Mouse (Mus musculus) CD8-positive naive resting alpha-beta T cell, adult 2 months (primary cell): ENCODE measurements around the gene Olr1.
"Not testable (repeated sequence)": the region's sequence is repeated elsewhere in the genome, so short reads cannot be mapped to it uniquely, and the experiment has no call there.

Experiments used
- DNase-seq, 2 experiments: peaks; one replicate each; pipeline ENCODE4 v3.0.0; 2022; ENCODE audit warnings: low read depth in 2 of 2, low spot score in 2 of 2

The Olr1 gene

DNA sequence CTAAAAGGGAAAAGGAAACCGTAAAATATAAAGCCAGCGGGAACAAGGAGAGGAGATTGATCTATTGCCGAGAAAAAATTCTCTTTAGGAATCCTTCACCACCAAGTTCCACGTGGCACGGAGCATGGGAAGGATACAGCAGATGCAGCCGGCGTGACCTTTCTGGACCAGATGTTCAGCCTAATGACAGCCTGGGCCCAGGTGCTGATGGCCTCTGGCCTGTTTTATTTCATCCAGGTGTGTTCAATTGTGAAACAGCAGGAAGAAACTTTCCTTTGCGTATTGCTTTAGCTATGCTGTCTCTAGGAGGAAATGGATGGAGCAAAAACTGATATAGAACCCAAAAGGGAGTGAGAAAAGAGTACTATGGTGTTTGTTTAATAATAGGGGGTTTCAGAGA lies 5.9 kb upstream of the Olr1 start:
- DNase-seq, result no peak

DNA sequence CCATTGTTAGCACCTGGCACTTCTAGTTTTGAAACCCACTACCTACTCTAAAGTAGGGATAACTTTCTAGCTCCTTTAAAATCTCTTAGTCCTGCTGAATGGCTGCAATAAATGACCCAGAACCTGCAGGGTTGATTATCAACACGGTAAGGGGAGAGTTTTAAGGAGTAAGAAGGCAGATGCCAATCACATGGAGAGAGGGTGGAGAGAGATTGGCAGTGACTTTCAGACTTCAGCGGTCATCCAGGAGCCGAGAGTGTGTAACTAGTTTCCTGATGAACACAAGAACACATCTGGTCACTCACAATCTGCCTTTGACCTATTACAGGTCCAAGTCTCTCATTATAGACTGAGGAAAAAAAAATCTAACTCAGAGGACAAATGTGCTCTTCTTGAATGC lies 5.4 kb upstream of the Olr1 start, which contains the start of gene Tmem52b:
Tmem52b (plus strand) TSS at position 189 of the 400 bp plus-strand sequence.
- DNase-seq, result no peak

DNA sequence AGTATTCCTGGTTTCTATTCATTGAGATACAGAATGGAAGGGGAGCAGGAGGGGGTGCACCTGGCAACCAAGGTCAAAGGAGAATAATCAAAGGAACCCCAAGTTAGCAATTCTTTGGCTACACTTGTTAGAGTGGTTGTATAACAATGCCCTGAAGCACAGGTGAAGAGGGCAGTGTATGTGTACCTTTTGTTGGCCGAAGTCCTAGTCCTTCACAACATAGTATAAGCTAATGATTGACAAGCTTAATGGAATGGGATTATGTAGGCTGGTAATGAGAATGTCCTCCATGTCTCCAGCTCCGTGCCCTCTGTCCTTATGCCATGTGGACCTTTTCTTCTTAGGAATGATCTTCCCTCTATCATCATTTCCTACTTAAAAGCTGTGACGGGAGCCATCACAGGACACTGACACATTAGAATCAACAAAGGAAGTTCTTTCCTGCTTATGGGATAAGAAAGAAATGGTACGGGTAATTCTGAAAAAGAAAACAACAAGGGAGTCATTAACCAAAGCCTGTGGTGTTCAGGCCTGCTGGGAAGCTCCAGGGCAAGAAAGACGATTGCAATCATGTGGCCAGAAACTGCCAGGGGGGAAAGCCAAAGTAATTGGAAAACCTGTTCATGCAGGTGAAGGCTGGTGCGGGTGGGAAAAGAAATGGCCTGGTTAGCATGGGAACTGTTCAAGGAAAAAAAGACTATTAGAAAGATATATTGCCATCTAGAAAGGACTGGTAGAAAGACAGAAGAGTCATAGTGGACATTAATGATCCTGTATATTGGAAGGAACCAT lies 3.4 kb upstream of the Olr1 start:
- DNase-seq, result no peak

DNA sequence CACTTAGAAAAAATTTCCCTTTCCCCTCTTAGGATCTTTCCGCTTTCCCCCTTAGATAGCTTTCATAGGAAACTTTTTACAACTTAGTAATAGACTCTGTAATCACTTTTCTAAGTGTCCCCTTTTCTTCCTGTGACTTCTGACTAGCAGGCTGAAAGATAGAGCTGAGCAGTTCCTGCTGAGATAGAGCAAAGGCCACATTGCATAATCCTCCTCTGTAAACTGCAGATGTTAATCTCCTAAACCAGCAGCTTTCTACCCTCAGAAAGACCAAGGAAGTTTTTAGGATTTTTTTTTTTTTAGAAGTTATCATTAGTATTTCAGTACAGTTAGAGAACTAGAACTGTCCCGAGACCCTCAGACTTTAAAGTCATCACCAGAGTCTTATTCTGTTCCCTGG lies 3.5 kb downstream of the Olr1 start:
- DNase-seq, result no peak

DNA sequence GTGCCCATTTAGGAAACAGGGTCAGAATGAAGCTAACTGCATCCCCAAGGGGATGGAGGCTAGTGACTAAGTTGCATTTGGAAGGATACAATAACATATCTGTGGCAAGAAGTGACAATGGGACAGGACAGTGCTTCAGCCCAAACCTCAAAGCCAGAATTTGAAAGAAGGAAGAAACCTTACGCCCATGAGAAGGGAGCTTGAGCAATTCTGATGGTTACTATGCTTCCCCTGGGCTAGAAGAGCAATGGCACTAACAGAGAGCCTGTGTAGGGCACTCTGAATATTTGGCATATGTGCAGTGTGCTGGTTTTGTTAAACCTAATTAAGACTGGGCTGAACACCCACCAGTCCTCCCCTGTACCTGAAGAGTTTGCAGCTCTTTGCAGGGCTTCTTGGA lies 7.4 kb downstream of the Olr1 start:
- DNase-seq, result not testable (repeated sequence)

DNA sequence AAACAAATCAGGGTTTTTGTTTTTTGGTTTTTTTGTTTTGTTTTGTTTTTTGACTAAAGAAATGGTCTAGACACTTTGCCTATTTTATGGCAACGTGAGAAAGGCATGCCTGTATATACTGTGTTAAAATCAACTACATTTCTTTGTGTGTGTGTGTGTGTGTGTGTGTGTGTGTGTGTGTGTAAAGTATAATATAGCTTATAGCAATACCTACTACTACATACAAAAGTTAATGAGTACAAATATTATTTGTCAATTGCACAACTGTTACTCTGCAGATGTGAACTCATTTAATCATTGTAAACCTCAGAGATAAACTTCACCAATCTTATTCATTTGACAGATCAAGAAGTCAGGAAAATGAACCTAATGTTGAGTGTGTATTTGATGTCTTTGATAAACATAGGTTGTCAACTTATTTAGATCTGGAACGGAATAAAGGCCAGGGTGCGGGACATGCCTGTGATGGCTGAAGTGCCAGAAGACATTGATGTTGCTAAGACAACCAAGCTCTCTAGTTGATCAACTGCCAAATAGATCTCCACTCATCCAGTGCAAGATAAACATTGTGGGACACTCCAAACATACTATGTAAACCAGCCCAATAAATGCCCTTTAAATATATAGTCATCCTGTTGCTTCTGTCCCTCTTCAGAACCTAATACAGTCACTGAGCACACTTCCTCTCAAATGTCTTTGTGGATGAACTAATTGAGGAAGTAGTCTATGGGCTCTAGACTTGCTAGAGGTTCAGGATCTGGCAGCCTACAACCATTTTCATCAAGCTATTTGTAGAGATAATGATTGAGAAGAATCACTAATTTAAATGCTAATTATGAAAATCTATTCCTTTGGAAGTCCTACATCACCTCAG lies 9.4 kb downstream of the Olr1 start:
- no peak for DNase-seq

DNA sequence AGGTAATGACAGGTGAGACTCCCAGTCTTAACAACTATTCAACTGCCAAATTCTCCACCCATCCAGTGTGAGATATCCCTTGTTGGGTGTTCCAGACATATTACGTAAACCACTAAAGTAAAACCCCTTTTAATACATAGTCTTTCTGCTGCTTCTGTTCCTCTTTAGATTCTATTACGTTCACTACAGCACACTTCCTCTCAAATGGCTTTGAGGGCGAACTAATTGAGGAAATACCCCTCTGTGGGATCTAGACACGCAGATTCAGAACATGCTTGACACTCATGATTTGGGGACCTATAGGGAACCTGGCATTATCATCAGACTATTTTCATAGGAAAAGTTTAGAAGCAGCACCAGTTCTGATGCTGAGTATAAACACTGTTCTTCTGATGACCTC lies 12.0 kb downstream of the Olr1 start:
- DNase-seq, result no peak

DNA sequence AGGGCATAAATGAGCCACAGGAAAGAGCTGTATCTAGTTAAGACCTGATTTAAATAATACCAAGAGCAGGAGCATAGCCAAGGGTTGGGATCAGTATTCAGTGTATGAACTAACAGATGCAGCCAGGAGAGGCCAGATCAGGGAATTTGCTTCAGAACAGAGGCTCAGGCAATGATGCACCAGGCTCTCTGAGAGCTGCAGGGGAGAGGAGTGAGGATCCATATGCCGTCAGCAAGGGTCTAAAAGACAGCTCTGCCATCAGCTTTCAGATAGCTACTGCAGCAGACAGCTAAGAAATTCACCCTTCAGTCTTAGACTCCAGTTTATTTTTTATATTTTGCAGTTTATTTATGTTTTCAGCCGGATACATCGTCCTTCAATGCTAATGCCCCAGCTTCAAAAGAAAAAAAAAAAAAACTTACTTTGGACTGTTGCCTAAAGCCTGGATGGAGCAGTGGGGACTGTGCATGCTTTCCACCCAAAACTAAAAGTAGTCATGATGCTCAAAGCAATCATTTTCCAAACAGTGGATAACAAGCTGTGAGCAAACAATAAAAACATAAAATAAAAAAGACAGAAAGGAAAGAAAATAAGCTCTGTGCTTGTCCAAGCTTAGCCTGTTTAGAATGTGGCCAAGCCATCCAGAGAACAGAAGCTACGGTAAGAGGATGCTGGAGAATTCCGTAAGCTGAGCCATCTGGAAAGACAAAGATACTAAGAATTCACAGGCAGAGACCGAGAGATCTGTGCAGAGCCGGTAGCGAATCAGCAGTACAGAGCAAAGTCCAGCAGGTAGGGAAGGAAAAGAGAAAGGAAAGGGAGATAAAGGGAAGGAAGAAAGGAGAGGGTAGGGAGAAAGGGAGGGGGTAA lies 26.6 kb downstream of the Olr1 start:
- DNase-seq, result no peak

DNA sequence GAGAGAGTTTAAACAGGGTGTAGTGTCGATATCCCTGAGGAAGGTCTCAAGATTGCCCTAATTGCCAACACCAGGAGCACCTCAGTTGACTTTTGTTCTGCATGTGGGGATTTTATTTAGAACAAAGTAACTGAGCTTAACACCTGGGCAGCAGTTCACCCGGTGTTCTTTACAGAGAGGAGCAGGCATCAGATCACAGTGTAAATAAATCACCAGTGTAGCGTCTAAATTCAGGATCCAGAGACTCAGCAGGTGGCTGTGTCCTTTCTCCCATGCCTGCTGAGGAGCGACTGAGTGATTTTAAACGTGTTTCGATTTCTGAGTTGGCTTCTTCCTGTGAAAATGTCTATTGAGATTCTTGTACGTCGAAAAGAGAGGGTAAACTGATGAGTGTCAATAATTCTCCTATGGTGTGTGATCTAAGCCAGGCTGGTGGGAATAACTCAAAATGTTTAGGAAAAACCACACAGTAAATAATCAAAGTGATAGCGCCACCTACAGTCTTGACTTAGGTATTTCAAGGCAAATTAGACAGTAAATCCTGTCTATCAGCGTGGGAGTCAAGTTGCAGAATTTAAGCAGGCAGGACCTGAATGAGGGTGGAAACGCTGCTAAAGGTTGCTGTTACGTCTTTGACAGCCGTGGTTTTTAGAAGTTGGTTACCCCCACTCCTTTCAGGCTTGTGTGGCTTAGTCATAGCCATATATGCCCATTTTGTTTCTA lies 30.4 kb downstream of the Olr1 start:
- DNase-seq, result no peak

DNA sequence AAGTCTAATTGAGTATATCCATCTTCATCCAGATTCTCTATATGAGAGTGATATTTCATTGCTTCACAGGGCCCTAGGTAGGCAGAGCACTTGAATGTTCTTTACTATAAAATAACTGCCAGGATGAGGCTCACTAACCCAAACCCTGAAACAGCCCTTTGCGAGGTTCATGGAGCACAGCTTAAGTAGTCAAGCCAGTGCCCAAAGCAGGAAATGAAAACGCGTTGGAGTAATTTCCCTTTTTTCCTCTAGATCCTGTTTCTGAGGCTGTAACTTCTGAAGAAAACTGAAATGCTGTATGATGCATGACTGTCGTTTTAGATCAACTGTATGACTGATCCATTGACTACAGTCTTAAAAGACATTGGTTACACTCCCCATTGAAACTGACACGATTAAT lies 34.3 kb downstream of the Olr1 start:
- DNase-seq, result no peak

DNA sequence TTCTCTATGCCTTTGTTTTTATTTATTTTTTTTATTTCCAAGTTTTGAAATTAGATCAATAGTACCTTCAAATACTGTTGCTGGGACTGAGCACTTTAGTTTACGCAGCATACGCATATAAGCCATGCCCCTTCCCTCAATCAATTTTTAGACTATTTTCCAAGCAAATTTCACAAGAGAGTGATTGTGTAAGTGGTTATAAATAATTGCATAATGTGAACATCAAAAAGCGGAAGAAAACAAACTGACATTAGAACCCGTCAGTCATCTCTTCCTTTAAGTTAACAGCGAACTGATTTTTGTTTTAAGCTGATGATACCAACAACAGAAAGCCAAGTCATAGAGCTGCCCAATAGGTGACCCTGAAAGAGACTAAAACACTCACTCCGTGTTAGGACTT lies 35.6 kb downstream of the Olr1 start:
- no peak for DNase-seq

DNA sequence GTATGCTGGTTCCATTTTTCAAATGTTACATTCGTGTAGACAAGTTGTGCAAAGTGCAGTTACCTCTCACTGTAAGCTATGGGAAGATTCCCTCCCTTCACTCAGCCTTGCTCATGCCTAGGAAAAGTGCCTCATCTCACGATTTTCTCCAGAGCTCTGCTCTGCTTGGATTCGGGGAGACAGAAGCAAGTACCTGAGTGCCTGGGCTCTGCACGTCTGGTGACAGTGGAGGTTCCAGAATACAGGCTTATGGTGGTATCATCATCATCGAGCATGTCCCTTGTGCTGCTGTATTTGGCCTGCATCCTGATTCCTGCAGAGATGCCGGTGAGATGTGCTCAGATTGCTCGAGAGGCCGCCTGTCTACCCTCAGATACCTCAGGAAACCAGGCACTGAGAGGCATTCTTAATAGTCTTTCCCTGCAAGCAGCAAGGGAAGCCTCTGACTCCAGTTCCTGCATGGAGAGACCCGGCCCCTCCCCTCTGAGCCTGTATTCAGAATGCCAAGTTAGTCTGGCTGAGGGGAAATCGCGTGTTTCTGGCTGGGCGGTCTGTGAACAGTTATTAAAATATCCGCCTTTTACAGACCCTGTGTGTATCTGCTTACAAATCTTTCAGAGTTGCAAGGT lies 55.4 kb downstream of the Olr1 start, which contains the start of gene Clec1a:
Clec1a (minus strand) TSS at position 590 of the 629 bp plus-strand sequence.
- no peak for DNase-seq

DNA sequence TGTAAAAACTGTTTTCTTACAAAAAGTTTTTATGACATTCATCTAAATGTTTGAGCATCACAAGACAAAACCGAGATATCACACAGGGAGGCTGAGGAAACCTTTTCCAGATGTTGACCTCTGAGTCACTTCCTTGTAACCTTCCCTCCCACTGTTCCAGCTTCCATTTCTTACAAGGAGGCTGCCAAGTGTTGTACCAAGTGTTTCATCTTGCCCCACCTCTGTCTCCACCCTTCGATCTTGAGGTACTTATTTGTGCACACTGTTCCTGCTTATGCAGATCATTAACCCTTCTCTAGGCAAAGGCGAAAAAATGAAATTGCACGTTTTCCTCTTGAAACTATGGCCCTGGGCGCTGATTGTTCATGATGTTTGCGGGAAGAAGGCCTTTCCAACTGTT lies 57.2 kb downstream of the Olr1 start:
- DNase-seq, result no peak

DNA sequence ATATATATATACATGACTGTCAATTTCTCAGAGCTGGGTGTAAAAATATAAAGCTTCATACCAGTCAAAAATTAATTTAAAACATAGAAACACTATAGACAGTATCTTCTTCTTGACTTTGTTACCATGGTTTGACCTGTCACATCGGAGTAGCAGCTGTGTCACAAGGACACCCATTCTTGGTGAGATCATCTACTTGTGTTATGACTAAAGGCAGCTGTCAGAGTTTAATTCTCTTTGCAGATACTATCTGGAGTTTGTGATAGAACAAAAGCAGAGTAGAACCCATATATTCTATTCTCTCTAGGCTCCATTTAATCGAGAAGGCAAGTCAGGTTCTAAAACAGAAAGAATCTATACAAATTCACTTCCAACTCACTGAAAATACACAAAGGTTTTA lies 68.9 kb downstream of the Olr1 start:
- no peak for DNase-seq

DNA sequence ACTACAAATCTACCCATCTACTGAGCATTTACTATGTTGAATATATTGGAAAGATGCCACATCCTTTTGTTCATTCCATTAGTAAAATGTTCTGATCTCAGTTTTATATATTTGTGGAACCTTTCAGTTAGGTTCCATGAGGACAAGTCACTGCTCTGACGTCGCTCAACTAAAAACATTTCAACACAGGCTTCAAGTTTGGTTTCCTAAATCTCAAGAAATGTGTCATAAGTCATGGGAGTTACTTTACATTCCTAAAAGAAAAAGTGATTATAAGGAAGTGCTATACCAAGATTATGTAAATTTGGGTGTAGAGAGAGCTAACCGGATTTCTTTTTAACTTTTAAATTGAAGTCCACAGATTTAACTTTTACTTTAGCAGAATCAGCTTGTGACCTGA lies 70.9 kb downstream of the Olr1 start:
- DNase-seq, result no peak
